Mouse (Mus musculus) left cerebral cortex, adult 9 months (tissue): ENCODE measurements at regions not wholly inside any gene's neighbourhood (a gene's known extent, or its start where the extent isn't known, plus 50 kb on each side); places are given as distances from the start of the nearest gene placed in this dataset.

Experiments
- DNase-seq, 2 experiments: peaks; one replicate each; pipeline ENCODE4 v3.0.0; 2022; ENCODE audit warnings: low spot score in 2 of 2

DNA sequence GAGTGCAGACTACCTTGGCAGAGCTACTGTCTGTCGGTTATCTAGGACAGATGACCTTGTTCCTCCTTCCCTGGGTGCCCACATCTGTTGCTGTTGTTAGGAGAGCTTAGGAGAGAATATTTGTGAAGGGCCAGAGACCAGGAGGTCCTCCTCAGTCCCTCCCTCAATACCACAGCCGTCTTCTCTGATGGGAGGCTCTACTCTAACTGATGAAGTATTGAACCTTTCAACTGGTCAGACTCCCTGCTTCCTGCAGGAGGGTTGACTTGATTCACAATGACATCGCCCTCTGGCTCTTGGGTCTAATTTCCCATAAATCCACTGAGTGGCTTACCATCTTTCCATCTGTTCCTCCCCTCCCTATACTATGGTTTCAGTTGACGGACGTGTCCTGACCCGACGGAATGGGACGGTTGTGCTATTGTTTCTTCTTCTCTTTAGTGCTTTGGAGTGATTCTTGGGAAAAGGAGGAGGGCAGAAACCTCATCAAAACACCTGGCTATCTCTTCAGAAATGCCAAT is 253.3 kb downstream of the Cd83 start:
- DNase-seq = no peak

DNA sequence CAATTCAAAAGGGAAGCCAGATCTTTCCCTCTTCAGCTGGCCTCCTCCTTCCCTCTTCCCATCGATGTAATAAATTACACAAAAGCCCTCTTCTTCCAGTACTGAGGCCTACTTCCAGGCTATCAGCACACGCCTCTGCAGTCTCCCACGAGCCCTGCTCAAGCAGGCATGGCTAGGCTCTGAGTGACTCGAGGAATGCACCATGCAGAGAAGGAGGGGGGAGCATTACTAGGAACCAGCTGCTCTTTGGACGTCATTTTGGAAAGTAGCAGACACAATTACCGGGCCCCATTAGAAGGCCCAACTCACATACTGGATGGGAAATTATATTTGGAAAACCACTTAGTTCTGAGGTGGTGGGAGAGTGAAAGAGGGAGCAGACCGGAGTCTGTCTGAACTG is 253.7 kb downstream of the Cd83 start:
- no peak for DNase-seq

DNA sequence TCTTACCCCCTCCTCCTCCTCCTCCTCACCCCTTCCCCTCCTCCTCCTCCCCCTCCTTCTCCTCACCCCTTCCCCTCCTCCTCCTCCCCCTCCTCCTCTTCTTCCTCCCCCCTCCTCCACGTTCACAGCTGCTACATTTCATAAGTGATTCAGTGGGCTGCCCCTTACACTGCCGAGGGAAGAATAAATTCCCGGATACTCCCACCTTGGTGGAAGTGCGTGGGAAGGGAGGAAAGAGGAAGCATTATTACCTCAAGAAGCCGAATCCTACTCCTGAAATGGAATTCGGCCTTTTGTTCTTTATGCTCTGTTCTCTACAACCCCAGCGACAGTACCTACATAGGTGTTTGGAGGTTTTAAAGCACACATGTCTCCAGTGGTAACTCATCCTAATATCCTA is 256.1 kb downstream of the Cd83 start:
- DNase-seq = no peak

DNA sequence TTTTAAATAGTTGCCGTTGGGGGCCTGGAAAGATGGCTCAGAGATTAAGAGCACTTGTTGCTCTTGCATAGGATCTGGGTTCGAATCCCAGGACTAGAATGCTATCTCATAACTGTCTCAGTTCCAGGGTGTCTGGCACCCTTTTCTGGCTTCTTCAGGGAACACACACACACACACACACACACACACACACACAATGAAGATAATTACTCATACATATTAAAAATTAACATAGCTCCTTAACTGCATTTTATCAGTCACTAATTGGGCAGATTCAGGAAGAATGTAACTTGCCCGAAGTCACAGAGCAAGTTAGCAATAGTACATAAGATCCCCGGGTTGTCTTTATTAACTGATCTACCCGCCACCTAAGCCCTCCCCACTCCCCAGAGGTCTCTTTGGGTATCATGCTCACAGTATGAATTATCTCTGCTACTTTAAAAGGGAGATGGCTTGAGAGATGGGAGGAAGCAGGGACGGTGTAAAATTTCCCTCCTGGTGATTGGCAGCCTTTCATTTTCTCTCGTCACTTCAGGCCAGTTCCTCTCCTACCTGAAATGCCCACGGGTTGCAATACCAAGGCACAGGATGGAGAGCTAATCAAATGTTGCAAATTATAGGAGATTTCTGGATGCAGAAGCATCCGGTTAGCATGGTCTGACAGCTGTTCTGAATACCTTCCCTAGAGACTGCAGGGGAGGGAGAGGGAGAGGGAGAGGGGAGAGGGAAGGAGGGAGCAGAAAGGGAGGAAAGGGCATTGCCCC is 258.3 kb downstream of the Cd83 start:
- no peak for DNase-seq

DNA sequence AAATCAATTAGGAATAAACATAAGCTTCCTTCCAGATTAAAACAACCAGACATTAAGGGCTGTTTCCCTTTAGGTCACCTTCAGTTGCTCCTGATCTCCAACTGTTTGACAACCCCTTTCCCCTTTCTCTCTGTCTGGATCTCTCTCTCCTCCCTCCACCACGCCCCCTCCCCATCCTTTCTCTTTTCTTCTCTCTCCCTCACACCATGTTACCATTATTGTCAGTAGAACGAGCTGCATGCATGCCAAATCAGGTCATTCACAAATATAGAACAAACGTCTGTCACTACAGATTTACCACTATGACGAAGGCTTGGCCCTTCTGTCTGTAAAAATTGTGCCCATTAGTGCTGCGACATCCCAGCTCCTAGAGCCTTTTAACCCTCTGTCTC is 258.9 kb downstream of the Cd83 start:
- no peak for DNase-seq

DNA sequence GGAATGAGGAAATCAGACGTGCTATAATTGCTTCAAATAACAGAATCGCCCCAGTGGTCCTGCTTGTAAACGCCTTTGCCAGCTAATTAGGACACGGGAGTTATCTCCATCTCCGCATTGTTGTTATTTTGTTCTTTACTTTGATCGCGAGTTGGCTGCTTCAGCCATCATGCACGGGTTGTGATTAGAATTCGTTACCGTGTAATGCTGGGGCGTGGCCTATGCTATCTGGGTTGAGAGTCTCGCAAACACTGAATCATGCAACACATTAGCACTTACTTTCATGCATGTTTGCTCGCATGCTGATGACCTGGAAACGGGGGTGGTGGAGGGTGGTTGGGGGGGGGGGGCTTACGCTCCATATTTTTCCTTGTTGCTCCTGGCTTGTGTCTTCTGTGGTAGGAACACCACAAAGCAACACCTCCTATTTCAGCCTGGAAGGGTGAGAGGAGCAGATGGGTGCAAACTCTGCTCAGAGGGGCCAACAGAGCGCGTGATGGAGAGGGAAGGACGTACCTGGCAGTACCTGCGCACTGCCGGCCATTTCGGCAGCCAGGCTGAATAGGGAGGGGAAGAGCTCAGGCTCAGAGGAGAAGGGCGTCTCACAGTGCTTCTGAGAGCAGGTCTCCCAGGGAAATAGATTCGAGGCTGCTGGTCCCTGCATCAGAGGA is 260.1 kb downstream of the Cd83 start:
- DNase-seq = no peak

DNA sequence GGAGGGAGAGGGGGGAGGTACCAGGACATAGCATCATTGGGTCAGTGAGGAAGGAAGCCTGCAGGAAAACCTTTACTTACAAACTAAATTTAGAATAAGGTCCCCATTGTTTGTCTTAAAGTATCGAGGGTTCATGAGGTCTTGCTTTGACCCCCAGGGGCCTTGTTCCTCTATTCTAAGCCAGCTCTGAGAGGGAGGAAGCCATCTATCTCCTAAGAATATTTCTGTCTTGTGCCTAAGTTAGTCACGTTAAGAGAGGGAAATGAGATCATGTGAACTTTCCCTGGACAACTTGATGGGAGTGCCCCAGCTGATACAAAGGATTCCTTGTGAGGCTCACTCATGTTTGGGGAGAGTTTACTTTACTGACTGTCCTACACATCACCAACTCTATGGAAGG is 261.9 kb downstream of the Cd83 start:
- no peak for DNase-seq

DNA sequence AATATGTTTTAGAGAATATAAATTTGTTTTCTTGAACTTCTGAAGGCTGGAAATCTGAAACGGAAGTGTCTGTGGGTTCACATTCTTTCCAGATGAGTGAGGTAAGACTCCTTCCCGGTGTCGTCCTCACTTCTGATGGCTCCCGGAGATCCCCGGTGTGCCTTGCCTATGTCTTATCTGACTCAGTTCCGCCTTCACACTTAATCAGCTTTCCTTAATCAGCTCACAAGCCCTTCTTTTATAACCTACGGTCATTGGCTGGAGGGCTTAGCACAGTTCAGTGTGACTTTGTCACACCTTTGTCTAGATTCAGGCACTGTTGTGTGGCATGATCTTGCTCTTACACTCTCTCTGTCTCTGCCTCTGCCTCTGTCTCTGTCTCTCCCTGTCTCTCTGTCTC is 269.6 kb downstream of the Cd83 start:
- DNase-seq = no peak

DNA sequence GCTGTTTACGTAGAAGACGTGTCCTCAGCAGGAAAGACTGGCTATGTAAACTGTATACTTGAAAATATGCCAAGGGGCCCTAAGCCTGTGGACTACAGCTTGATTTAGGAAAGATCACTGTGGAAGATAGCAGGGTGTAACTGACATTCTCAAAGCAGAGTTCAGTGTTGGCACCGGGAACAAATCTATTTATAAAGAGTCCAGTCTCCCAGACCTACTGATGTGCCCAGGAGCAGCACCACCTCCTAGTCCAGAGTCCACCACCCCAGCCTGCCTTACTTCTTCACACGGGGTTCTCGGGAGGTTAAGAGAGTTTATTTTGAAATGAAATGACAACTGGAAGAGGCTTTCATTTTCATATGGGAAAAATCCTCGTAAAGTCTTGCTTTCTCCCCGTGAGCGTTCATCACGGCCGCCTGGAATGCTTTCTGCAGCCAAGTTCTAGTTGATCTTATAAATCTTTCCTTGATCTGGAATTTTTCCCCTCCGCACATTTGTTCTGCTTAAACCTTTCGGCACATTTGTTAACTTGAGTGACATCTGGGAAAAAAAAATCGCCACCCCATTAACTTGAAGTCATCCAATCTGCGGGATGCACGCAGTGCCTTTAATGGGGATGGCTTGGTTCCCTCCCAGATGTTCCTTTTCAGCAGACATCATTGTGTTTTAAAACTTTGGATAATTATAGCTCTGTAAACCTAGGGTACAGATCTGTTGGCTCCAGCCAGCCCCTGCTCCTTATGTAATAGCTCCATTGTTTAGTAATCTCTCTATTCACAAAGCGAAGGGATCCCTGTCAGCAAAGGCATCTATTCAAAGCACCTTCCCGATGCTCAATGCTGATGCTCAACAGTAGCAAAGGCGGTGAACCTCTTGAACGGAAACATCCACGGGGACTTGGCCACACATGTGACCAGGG is 271.3 kb downstream of the Cd83 start:
- DNase-seq = peak in 1 of 2 experiments; percentile 15

DNA sequence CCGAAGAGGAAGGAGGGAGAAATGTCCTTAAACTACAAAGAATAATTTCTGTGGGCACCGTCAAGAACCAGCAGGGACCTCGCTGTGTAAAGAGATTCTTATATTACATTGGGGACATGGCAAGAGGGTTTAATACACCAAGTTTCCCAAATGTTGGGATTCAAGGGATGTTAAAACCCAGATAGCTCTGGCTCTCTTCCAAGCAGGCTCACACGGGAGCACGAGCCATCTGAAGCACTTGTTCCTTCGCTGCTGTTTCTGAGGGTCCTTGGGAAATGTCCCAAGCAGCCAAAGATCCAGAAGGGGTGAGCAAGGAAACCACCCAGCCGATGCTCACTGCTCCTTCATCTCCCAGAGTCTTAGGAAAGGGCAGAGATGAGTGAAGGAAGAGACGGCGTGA is 272.1 kb downstream of the Cd83 start:
- DNase-seq = no peak

DNA sequence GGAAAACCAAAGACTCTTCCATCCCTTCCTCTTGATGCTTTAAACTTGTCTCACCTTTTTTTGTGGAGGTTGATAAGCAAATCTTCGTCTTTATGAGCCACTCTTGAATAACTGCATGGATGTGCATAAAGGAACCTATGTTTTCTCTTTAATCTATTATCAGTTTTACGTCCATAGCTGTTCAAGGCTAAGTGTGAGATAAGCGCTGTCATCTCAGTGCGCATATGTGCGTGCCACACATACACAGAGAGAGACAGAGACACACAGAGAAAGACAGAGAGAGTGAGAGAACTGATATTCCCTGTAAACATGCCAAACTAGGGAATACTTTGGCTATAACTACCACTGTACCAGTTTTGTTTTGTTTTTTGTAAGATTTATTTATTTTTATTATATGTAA is 273.0 kb downstream of the Cd83 start:
- no peak for DNase-seq

DNA sequence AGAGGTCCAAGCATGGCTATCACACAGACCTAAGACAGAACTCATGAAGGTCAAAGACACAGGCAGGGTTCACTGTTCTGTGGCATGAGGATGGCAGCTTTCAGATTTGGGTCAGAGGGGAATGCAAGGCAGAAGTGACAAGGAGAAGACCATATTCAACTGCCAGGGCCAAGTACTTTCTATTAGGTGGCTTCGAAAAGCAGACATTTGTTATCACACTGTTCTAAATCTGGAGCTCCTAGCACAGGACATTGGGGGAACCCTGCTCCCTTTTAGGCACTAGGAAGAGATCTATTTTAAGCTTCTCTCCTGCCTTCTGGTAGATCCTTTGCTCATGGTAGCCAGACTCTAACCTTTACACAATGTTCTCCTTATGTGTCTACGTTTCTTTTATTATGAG is 273.7 kb downstream of the Cd83 start:
- no peak for DNase-seq

DNA sequence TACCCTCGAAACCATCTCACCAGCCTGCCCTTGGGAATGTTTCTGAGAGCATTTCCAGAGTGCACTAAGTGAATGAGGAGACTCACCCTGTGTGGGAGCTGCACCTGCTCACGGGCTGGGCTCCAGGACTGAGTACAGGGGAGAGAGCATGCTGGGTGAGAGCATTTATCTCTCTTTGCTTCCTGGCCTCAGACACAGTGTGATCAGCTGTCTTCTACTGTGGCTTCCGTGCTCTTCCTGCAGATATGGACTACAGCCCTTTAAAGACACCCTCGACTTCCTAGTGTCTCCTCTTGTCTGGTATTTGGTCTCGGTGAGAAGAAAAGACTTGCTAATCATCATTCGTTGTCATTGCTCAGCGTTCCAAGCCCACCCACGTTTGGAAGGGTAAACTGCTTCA is 274.9 kb downstream of the Cd83 start:
- no peak for DNase-seq

DNA sequence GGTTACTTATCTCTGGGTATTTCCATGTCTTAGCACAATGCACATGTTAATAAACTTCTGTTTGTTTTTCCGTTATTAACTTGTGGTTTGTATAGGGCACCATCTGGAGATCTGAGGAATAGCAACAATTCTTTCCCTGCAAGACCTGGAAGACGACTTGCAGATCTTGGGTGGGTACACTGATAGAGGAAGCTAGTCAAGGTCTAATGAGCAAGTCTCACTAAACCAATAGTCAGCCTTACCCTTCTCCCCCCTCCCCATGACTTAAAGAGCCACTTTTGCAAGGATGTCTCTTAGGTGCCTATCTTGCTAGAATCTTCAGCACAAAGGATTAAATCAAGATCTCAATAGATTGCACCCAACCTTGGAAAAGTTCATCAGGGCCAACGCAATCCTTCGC is 276.7 kb downstream of the Cd83 start:
- DNase-seq = no peak

DNA sequence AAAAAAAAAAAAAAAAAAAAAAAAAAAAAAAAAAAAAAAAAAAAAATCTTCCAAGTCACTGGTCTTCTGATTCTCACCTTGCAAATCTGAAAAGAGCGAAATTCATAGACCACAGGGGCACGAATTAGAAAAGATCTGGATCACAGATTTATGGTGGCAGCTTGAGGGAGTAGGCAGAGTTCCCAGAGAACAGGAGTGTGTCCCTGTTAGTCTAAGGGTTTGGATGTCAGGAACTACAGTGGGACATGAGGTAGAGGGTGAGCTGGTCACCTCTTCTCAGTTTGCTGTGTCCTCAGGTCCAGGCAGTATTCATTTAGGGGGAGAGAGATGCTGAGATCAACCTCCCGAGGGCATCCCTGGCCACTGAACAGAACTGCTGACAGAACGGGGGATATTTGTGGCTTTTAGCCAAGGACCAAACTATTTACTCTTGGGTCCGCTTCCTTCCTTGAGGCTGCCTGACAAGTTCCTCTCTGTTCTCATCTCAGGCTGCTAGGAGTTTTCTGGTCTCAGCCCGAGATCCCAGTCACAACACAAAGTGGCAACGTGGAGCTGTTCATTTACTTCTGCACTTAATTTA is 277.2 kb downstream of the Cd83 start:
- DNase-seq = no peak

DNA sequence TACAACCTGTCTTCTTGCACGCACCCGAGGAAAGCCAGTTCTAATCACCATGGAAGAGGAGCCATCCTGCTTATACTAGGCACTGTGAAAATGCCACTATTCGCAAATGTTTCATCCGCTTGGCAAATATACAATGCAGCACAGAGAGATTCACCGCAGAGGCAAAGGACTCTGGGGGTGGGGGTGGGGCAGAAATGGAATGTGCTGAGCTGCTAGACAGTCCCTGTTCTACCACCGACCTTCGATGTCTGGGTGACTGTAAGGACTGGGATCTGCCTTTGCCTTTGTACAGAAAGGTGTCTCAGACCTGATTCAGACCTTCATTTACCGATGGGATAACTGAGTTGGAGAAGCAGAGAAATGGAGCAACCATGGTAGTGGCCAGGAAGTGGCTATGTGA is 278.7 kb downstream of the Cd83 start:
- DNase-seq = no peak

DNA sequence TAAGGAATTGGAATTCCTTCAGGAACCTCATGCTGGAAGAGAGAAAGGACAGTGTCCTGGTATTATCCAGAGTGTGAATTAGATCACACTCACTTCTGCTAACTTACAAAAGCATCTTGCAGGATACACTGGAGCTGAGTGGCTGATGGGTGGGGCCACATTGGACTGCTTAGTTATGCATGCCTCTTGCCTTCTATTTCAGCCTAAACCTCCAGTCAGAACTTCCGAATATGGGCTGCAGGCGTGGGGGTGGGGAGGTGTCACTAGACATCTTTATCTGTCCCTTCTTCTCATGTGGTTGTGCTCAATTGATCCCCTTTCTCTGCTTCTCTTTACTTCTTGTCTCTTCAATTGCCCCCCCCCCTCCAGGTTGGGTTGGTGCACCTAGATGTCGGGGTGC is 279.5 kb downstream of the Cd83 start:
- DNase-seq = no peak

DNA sequence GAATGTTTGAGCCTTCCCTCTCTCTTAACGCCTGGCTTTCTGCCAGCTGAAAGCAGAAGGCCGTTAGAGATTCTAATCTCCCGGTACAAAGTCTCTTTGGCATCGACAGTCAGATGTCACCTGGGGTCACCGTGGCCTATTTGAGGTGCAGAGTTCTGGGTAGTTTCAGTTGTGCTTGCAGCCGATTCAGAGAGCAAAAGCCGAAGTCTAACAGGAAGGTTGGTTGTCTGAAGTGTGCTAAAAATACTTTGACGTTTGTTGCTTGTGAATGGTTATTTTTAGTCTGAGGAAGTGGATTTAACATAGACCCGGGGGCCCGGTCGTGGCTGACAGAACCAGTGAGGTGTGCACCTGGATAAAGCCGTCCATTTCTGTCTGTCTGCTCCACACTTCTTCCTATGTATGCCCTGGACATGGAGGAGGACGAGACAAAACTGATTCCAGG is 281.2 kb downstream of the Cd83 start:
- no peak for DNase-seq

DNA sequence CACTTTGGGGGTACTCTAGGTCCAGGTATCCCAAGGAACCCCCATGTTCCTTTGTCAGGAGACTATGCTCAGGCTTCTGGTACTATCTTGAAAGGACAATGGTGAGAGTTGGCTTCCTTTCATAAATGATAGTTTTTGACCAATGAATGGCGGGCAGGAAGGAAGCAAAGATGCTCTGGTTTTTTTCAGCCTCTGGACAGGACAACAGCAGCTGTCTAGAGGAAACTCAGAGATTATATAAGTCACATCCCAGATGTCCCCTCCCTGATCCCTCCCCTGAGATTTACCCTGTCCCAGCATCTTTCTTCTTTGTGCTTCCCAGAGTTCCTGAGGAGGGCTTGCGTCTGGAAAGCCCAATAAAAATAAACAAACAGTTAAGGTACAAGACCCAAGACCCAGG is 282.7 kb downstream of the Cd83 start:
- DNase-seq = no peak

DNA sequence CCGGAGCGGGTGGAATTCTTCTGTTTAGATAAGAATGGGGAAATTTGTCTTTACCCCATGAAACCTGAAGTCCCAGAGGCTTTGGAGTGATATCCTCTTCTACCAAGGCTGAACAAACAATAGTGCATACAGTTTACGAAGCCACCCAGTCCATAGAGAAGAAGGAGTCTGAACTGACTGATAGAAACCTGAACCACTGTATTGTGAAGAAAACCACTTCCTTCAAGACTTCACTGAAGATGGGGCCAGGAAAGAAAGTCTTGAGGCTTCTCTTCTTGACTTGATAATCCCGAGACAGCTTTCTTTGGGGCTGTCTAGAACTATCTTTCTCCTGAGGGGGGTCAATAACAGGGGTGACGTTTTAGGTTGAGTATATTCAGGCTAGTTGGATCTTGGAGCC is 284.4 kb downstream of the Cd83 start:
- DNase-seq = no peak

DNA sequence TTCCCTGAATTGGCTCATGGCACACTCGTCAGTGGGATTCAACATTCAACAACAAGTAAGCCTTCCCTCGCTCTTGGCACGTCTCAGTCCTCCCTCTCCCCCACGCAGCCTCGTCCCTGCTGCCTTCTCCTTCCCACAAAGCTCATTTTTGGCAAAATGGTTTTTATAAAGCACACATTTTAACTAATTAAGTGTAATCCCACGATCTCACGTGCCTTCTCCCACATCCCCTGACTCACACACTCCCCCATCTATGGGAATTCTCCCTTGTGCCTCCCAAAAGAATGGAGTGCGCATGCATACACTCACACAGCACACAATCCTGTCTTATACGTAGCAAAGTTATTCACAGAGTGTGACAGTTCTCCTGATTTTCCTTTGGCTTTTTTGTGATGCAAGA is 288.5 kb downstream of the Cd83 start:
- peak; percentile 66 to 77 for DNase-seq

DNA sequence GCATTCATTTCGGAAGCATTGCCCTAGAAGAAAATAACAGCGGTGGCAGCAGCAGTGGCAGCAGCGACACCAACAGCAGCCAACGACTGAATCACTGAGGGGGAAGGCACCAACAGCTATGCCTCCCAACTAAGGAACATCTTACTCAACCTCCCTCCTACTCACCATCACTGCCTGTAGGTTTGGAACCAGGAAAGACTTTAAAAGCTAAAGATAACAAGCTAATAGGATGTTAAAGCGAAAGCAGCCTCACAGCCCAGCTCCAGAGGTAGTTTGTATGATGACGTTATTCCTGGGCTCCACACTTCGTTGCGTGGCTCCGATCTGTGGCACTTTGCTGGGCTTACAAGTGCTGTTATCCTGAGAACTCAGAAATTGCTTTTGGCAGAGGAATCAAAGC is 289.6 kb downstream of the Cd83 start:
- DNase-seq = peak; percentile 80 to 86
